ENCODE assay signal across 9 mouse cellular contexts in the genomic region with DNA sequence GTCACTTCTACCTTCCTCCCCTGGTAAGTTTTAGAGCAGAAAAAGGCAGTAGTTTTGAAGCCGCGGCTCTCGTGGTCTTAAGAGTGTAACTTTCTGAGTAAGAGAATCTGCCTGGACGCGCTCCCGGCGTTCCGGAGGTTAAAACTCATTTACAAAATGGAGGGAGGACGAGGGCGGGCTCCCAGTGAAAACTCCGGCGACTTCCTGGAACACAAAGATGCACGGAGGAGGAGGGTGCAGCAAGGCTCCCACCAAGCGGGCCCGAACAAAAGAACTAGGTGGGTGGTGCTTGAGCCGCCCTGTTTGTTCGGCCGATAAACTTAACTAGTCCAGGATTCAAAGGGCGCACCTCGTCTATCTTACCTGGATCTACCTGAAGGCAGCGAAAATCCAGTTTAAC. TPM values are rescaled to one million over a fixed set of nuclear protein-coding genes. Genes with fewer than 3 reads are reported as not detected.
A peak's percentile ranks its signal among the peaks of the same experiment; 100 is the strongest.
DNase-seq lines count a peak whose midpoint lies in the region; ATAC-seq and TF ChIP-seq lines count a peak whose summit lies in the region.
"Had no signal": no experiment of that assay in that cellular context is flagged by ENCODE, and none has a peak within 500 bp of the region (broad histone marks: within the 10 kb centered on the region; RNA-seq: fewer than 3 reads in every experiment).

No protein-coding gene starts in this region.

- peaks cover 5 to 64% of the 10 kb centered on the region in 2 experiments; a peak in 3 of 4 replicates for H3K4me1 ChIP-seq in CH12.LX (ENCODE audit: control insufficient read depth in 1 of 2, insufficient read depth in 2 of 2)
- H3K4me1 ChIP-seq in heart, embryonic 15.5 days (replicated peaks): peaks cover 32% of the 10 kb centered on the region

- H3K9me3 ChIP-seq in CH12.LX (replicated peaks; ENCODE audit: low read length): no peaks in the 10 kb centered on the region
- no peaks in the 10 kb centered on the region for H3K9me3 ChIP-seq in heart, embryonic 15.5 days (replicated peaks)

- peak; percentile 75 for DNase-seq in CH12.LX (ENCODE audit: extremely low read depth)
- DNase-seq in adrenal gland, postnatal 36 days: peak; percentile 66 to 75
- peak; percentile 84 for DNase-seq in kidney, postnatal 14 days
- peak; percentile 87 for DNase-seq in lung, postnatal 10 days
- DNase-seq in ovary, postnatal 14 days (ENCODE audit: low spot score): peak; percentile 51
- peak; percentile 84 for DNase-seq in thymus, postnatal 14 days

- dilution Hi-C loops in CH12.LX (cut with MboI; ENCODE audit: extremely low pct_ligation_motif_present, extremely low pct_unique_long_range_greater_than_20kb, low sequenced_read_pairs): no loop called here

- TF ChIP-seq POLR2A in CH12.LX (IDR thresholded peaks at IDR 0.05; ENCODE audit: low read depth, low read length): no peak

- peaks cover 22 to 65% of the 10 kb centered on the region in 2 experiments for H3K36me3 ChIP-seq in CH12.LX (replicated peaks in 1 of 2; ENCODE audit: control insufficient read depth in 1 of 2, insufficient read depth in 1 of 2, low read length in 1 of 2)
- peaks cover 7% of the 10 kb centered on the region for H3K36me3 ChIP-seq in heart, embryonic 15.5 days

- H3K9ac ChIP-seq in CH12.LX (ENCODE audit: insufficient read depth, low read depth): peak overlapping the region; percentile 70
- H3K9ac ChIP-seq in heart, embryonic 15.5 days: peak overlapping the region; percentile 74

- under 1% methylated on average over 21 of the region's 21 CpGs for WGBS in heart, embryonic 15.5 days

- H3K27me3 ChIP-seq in CH12.LX (replicated peaks): no peaks in the 10 kb centered on the region
- no peaks in the 10 kb centered on the region for H3K27me3 ChIP-seq in heart, embryonic 15.5 days

- no peak for TF ChIP-seq RAD21 in CH12.LX (IDR thresholded peaks at IDR 0.05; ENCODE audit: low read depth, low read length)

- ATAC-seq in erythroid progenitor cell, adult 5-6 weeks (replicated peaks; ENCODE audit: low FRiP score, poor library complexity, severe bottlenecking): peak; percentile 47
- ATAC-seq in heart, embryonic 15.5 days (replicated peaks; ENCODE audit: insufficient number of reproducible peaks, insufficient read depth, low FRiP score, low read depth): peak; percentile 63

- in situ Hi-C loops in CH12.LX (cut with MboI; ENCODE audit: low pct_ligation_motif_present, low pct_unique_long_range_greater_than_20kb, low sequenced_read_pairs): loop anchor here (5.0 to 10.0 kb wide), 2 partner anchors 35 to 53 kb away; a partner anchor contains a TSS

- peaks cover 89% of the 10 kb centered on the region for H3K79me2 ChIP-seq in CH12.LX (replicated peaks; ENCODE audit: control insufficient read depth, extremely low read depth, insufficient read depth, poor library complexity, severe bottlenecking)

- peak overlapping the region; percentile 84 for H3K27ac ChIP-seq in CH12.LX (ENCODE audit: insufficient read depth, low read depth)
- peak overlapping the region; percentile 98 for H3K27ac ChIP-seq in heart, embryonic 15.5 days

- H3K4me2 ChIP-seq in CH12.LX (ENCODE audit: insufficient read depth, low read depth, poor library complexity, severe bottlenecking): peak overlapping the region; percentile 97
- peak overlapping the region; percentile 78 for H3K4me2 ChIP-seq in heart, embryonic 15.5 days

- H3K4me3 ChIP-seq in CH12.LX (replicated peaks in 1 of 3; ENCODE audit: low read depth in 2 of 3, low read length in 2 of 3, poor library complexity in 1 of 3): peak overlapping the region; percentile 64 to 75 (median 65)
- peak overlapping the region; percentile 78 for H3K4me3 ChIP-seq in heart, embryonic 15.5 days

- no peak for TF ChIP-seq EP300 in CH12.LX (IDR thresholded peaks at IDR 0.05; ENCODE audit: low read length)

- no peak for TF ChIP-seq CTCF in CH12.LX (conservative IDR thresholded peaks at IDR 0.05 in 1 of 2, IDR thresholded peaks at IDR 0.05 in 1 of 2; ENCODE audit: low read depth in 2 of 2, low read length in 2 of 2)

TF ChIP-seq in CH12.LX, 34 proteins besides CTCF, POLR2A, EP300 and RAD21:
- no peak for TF ChIP-seq CHD1 (IDR thresholded peaks at IDR 0.05; ENCODE audit: low read depth, low read length)
- TF ChIP-seq SIN3A (IDR thresholded peaks at IDR 0.05; ENCODE audit: low read length): peak; percentile 39
- no peak for TF ChIP-seq SMC3 (IDR thresholded peaks at IDR 0.05; ENCODE audit: low read depth, low read length)
- TF ChIP-seq MAZ (IDR thresholded peaks at IDR 0.05; ENCODE audit: low read depth, low read length): no peak
- peak; percentile 65 for TF ChIP-seq ELF1 (IDR thresholded peaks at IDR 0.05; ENCODE audit: low read depth, low read length)
- no peak for TF ChIP-seq BHLHE40 (IDR thresholded peaks at IDR 0.05; ENCODE audit: low read depth, low read length)

RNA-seq across cellular contexts. Expression of a gene that starts 17.5 kb away (rescaled TPM):
- total RNA-seq in CH12.LX (2012; rRNA removed) (598 and 821 TPM in 2 replicates), CH12.LX (2014; rRNA removed) (1,196 and 1,374 TPM in 2 replicates)
- polyA plus RNA-seq in CH12.LX (2012; ENCODE audit: insufficient read length, low read depth): 790 and 847 TPM in 2 replicates
- 100 to 1,000 TPM; 380 to 388 TPM for total RNA-seq in adrenal gland, postnatal 36 days (2021)
- 403 and 407 TPM in 2 replicates for total RNA-seq in erythroid progenitor cell, adult 5-6 weeks (2015; ENCODE audit: low replicate concordance)
- total RNA-seq in erythroid progenitor cell, adult 5-6 weeks (2017; ENCODE audit: low replicate concordance): 524 and 658 TPM in 2 replicates
- 424 and 511 TPM in 2 replicates for polyA plus RNA-seq in heart, embryonic 15.5 days (2015; fragmentation: Nextera tagmentation; extraction: Ambion mirVana)

RNA-seq across cellular contexts. Expression of a gene that starts 19.9 kb away (rescaled TPM):
- total RNA-seq in CH12.LX (2012; rRNA removed) (not detected in 2 replicates), CH12.LX (2014; rRNA removed) (not detected in 2 replicates)
- polyA plus RNA-seq in CH12.LX (2012; ENCODE audit: insufficient read length, low read depth): 0.55 TPM in 1 of 2 replicates, not detected in the other
- total RNA-seq in adrenal gland, postnatal 36 days (2021): not detected
- not detected in 2 replicates for total RNA-seq in erythroid progenitor cell, adult 5-6 weeks (2015; ENCODE audit: low replicate concordance)
- not detected in 2 replicates for total RNA-seq in erythroid progenitor cell, adult 5-6 weeks (2017; ENCODE audit: low replicate concordance)
- 1.7 and 2.3 TPM in 2 replicates for polyA plus RNA-seq in heart, embryonic 15.5 days (2015; fragmentation: Nextera tagmentation; extraction: Ambion mirVana)
- total RNA-seq: layer of hippocampus, adult 18-20 months had no signal

RNA-seq across cellular contexts. Expression of a gene that starts 55.7 kb away (rescaled TPM):
- total RNA-seq in CH12.LX (2012; rRNA removed) (13.1 and 16.2 TPM in 2 replicates), CH12.LX (2014; rRNA removed) (19.6 and 20.4 TPM in 2 replicates)
- polyA plus RNA-seq in CH12.LX (2012; ENCODE audit: insufficient read length, low read depth): 15.1 and 16.6 TPM in 2 replicates
- total RNA-seq in adrenal gland, postnatal 36 days (2021): 1 to 10 TPM; 2.3 to 3.3 TPM
- 1.4 TPM in 1 of 2 replicates, not detected in the other for total RNA-seq in erythroid progenitor cell, adult 5-6 weeks (2015; ENCODE audit: low replicate concordance)
- 1.0 and 1.1 TPM in 2 replicates for total RNA-seq in erythroid progenitor cell, adult 5-6 weeks (2017; ENCODE audit: low replicate concordance)
- 1.1 and 2.3 TPM in 2 replicates for polyA plus RNA-seq in heart, embryonic 15.5 days (2015; fragmentation: Nextera tagmentation; extraction: Ambion mirVana)

Comparison
In these comparisons a context has a peak if more than half of its experiments do, and no peak if none do; other contexts are left out.
1. Peak in every context shown above with its lines: DNase-seq, ATAC-seq, H3K4me3 ChIP-seq and H3K27ac ChIP-seq.